Mouse (Mus musculus) left cerebral cortex, adult 8-10 months (tissue): ENCODE measurements around the gene Eefsec. TPM values are rescaled to one million over a fixed set of nuclear protein-coding genes. Genes with fewer than 3 reads are reported as not detected.

Experiments
- DNase-seq, 2 experiments: peaks; one replicate each; pipeline ENCODE4 v3.0.0; 2022; ENCODE audit warnings: low spot score in 2 of 2
- total RNA-seq, 4 experiments: library from RNA; stranded (reverse); gene quantifications; 2 replicates each; pipeline ENCODE4 v1.2.4; 2022

Eefsec gene
- total RNA-seq, 4 experiments from 2014 or later: 19.5 to 24.6 (median 23.4) TPM

- no peak for DNase-seq
Observed at GRCm38 (mm10) chr6:88215797-88216196, 230.5 kb downstream of the Eefsec start.

GRCm38 (mm10) chr6:88210182-88210581 is 236.2 kb downstream of the Eefsec start:
- no peak for DNase-seq

GRCm38 (mm10) chr6:88209453-88209852 is 236.9 kb downstream of the Eefsec start:
- DNase-seq: no peak

- no peak for DNase-seq
Observed at GRCm38 (mm10) chr6:88208321-88208720, 238.0 kb downstream of the Eefsec start.

DNA sequence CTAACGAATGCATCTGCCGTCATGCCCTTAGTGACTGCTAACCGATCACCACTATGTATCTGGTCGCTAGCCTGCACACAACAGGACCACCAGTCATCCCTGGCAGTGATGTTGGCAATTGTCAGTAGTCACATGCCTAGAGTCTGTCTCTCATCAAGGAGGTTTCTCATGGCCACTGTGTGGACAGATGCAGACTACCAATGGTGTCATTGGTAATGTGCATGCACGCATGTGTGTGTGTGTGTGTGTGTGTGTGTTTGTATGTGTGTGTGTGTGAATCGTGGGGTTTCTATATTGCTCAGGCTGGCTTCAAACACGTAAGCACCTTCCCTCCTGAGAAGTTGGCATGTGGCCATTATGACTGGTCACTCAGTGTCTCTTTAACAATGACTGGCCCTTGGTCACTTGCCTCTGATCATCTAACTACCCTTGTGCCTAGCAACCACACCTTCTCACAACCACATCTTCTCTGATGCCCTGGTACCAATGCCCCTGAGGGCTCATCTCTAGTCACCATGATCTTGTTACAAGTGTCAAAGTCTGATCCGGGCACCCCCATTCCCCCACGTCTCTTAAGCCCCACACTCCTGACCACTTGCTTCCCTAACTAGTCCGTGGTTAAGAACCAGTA is 238.8 kb downstream of the Eefsec start:
- no peak for DNase-seq

Other genes starting within 250 kb of the Eefsec start
- gene Dnajb8, start 224.3 kb downstream of the Eefsec start, total RNA-seq: not detected
- gene Ruvbl1, start 18.9 kb upstream of the Eefsec start, total RNA-seq: 10 to 100 TPM; 36.1 to 41.9 (median 40.9) TPM
- gene Sec61a1, start 72.4 kb upstream of the Eefsec start, total RNA-seq: 10 to 100 TPM; 67.9 to 83.1 (median 72.2) TPM
- gene Kbtbd12, start 191.4 kb upstream of the Eefsec start, total RNA-seq: 1 to 10 TPM in 1 of 4 experiments, under 1 TPM in 3; 0.39 to 1.7 (median 0.93) TPM